Mouse (Mus musculus) heart, embryonic 10.5 days (tissue): Measurements from ENCODE around the gene Igfbp7. TPM values are rescaled to one million over a fixed set of nuclear protein-coding genes. Genes with fewer than 3 reads are reported as not detected.

Experiments used
- DNase-seq: peaks from one replicate; pipeline ENCODE4 v3.0.0-alpha.2; 2017; ENCODE audit warnings: low spot score
- H3K27ac ChIP-seq: fragments of 300-500 bp; sonication (generic); 2 replicates; pipeline ENCODE4 v1.5.1; 2016; ENCODE audit warnings: mild to moderate bottlenecking
- H3K27me3 ChIP-seq: fragments of 300-500 bp; sonication (generic); 2 replicates; pipeline ENCODE4 v1.6.1; 2016; ENCODE audit warnings: mild to moderate bottlenecking; ENCODE audit not compliant: poor library complexity, insufficient read depth, severe bottlenecking
- H3K36me3 ChIP-seq: fragments of 300-500 bp; sonication (generic); 2 replicates; pipeline ENCODE4 v1.6.1; 2016; ENCODE audit warnings: mild to moderate bottlenecking, moderate library complexity
- H3K4me1 ChIP-seq: fragments of 300-500 bp; sonication (generic); 2 replicates; pipeline ENCODE4 v1.6.1; 2016; ENCODE audit warnings: mild to moderate bottlenecking
- H3K4me3 ChIP-seq: fragments of 300-500 bp; sonication (generic); 2 replicates; pipeline ENCODE4 v1.5.1; 2016; ENCODE audit warnings: mild to moderate bottlenecking, moderate library complexity
- H3K9me3 ChIP-seq: fragments of 300-500 bp; sonication (generic); 2 replicates; pipeline ENCODE4 v1.6.1; 2016; ENCODE audit warnings: mild to moderate bottlenecking, moderate library complexity
- WGBS: fragments of 180-500 bp; shearing (Covaris S2); methylation state at CpG from one replicate; pipeline ENCODE4 v1.1.7; 2016; 5-methylcytosine and 5-hydroxymethylcytosine counted together
- polyA plus RNA-seq: library from polyadenylated mRNA; unstranded; fragments of >200 nt; fragmentation: Nextera tagmentation; extraction: Ambion mirVana; gene quantifications from 2 replicates; pipeline ENCODE4 v1.2.1, GENCODE M21; 2016

The Igfbp7 gene
- polyA plus RNA-seq, 1 experiment from 2014 or later, result 16.6 TPM

GRCm38 (mm10) chr5:77301296-77301903 lies 106.4 kb downstream of the Igfbp7 start:
- no peak for DNase-seq
- WGBS, result 80% methylated on average over 6 of the region's 6 CpGs
- no peak overlapping the region for H3K4me3 ChIP-seq
- H3K9me3 ChIP-seq, result no peaks in the 10 kb centered on the region
- H3K27me3 ChIP-seq, result no peaks in the 10 kb centered on the region
- H3K36me3 ChIP-seq, result peaks cover 66% of the 10 kb centered on the region
- H3K27ac ChIP-seq, result no peak overlapping the region
- no peaks in the 10 kb centered on the region for H3K4me1 ChIP-seq

GRCm38 (mm10) chr5:77299486-77299885 lies 108.4 kb downstream of the Igfbp7 start:
- Histone ChIP-seq H3K9me3 (no peaks in the 10 kb centered on the region), H3K36me3 (peaks cover 65% of the 10 kb centered on the region), H3K27ac (no peak overlapping the region), H3K4me1 (no peaks in the 10 kb centered on the region), H3K27me3 (no peaks in the 10 kb centered on the region), H3K4me3 (no peak overlapping the region)
- DNase-seq, result no peak
- WGBS, result 87% methylated on average over 2 of the region's 2 CpGs

Other genes with a start within 250 kb of the Igfbp7 start
- gene Spink2, start 196.6 kb downstream of the Igfbp7 start, polyA plus RNA-seq, result 4.7 and 8.5 TPM in 2 replicates
- gene Rest, start 142.6 kb downstream of the Igfbp7 start, polyA plus RNA-seq, result 23.7 and 30.8 TPM in 2 replicates
- 25.0 and 31.6 TPM in 2 replicates for gene Noa1, start 98.0 kb downstream of the Igfbp7 start, polyA plus RNA-seq
- gene Polr2b, start 97.9 kb downstream of the Igfbp7 start, polyA plus RNA-seq, result 53.9 and 60.3 TPM in 2 replicates